In genomic region chr6:128124222-128124971, GRCm38 (mm10) we compare ENCODE assay signal across 10 mouse cellular contexts. TPM values are rescaled to one million over a fixed set of nuclear protein-coding genes. Genes with fewer than 3 reads are reported as not detected.
DNase-seq lines count a peak whose midpoint lies in the region; ATAC-seq lines count a peak whose summit lies in the region.
"Had no signal": no experiment of that assay in that cellular context is flagged by ENCODE, and none has a peak within 500 bp of the region (broad histone marks: within the 10 kb centered on the region; RNA-seq: fewer than 3 reads in every experiment).

No protein-coding gene starts in this region.

- peak overlapping the region; percentile 85 for H3K27ac ChIP-seq in heart, embryonic 15.5 days

- intact Hi-C loops in left cerebral cortex, postnatal 10 days (cut with DNase I): no loop called here

- H3K4me1 ChIP-seq in heart, embryonic 15.5 days (replicated peaks): peaks cover 73% of the 10 kb centered on the region

- H3K4me3 ChIP-seq in heart, embryonic 15.5 days: no peak overlapping the region
- H3K4me3 ChIP-seq: myocyte had no signal

- no peaks in the 10 kb centered on the region for H3K27me3 ChIP-seq in heart, embryonic 15.5 days

- 14% methylated on average over 10 of the region's 10 CpGs for WGBS in heart, embryonic 15.5 days

- no peaks in the 10 kb centered on the region for H3K9me3 ChIP-seq in heart, embryonic 15.5 days (replicated peaks)

- peak; percentile 1 for DNase-seq in gastrocnemius, postnatal 10 days
- no peak for DNase-seq in gastrocnemius, adult 18-20 months (ENCODE audit: low spot score)
- peak; percentile 75 for DNase-seq in kidney, postnatal 10 days
- DNase-seq in lung, postnatal 25 days (ENCODE audit: low spot score): peak; percentile 95
- no peak for DNase-seq in neural tube, embryonic 10.5 days (ENCODE audit: extremely low spot score, low spot score)
- no peak for DNase-seq in left cerebral cortex, postnatal 10 days (ENCODE audit: extremely low spot score in 1 of 2, low spot score in 2 of 2)
- DNase-seq: spleen, adult 18-20 months had no signal

- peak; percentile 85 for ATAC-seq in heart, embryonic 15.5 days (replicated peaks; ENCODE audit: insufficient number of reproducible peaks, insufficient read depth, low FRiP score, low read depth)
- no peak for ATAC-seq in cerebellum, adult (ENCODE audit: insufficient number of reproducible peaks, low FRiP score, low TSS enrichment)

- H3K9ac ChIP-seq in heart, embryonic 15.5 days: no peak overlapping the region

- no peaks in the 10 kb centered on the region for H3K36me3 ChIP-seq in heart, embryonic 15.5 days

- H3K4me2 ChIP-seq in heart, embryonic 15.5 days: peak overlapping the region; percentile 37

RNA-seq across cellular contexts. Expression of gene Tspan9, which starts 19.0 kb away (rescaled TPM):
- 100 to 1,000 TPM; 109 to 119 TPM for total RNA-seq in gastrocnemius, postnatal 10 days (2021)
- 10 to 100 TPM; 31.2 to 47.6 TPM for total RNA-seq in gastrocnemius, adult 18-20 months (2021)
- 134 and 142 TPM in 2 replicates for polyA plus RNA-seq in heart, embryonic 15.5 days (2015; fragmentation: Nextera tagmentation; extraction: Ambion mirVana)
- total RNA-seq in left cerebral cortex, postnatal 10 days (2021): 10 to 100 TPM; 84.7 to 89.1 TPM

Comparison
In these comparisons a context has a peak if more than half of its experiments do, and no peak if none do; other contexts are left out.
1. DNase-seq: peak in gastrocnemius, postnatal 10 days (single experiment), kidney, postnatal 10 days (single experiment) and lung, postnatal 25 days (single experiment); none in gastrocnemius, adult 18-20 months (single experiment), neural tube, embryonic 10.5 days (single experiment) and left cerebral cortex, postnatal 10 days (0 of 2).